ENCODE assay signal across 9 mouse cellular contexts in the genomic region with DNA sequence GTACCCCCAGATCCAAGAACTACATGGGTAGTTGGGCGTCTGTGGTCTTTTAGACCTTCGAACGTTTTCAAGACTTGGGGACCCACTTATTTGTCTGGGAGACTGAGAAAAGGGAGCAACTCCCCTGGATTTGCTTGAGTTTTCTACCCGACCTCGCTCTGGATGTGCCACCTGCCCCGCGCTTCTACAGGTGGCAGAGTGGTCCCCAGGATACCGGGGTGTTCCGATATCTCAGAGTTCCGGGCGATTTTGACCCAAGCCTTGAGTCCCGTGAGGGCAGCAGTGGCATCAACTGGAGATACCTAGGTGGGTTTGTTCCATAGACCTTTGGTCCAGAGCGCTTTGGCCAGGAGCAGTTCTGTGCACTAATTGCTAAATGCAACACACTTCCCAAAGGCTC. TPM values are rescaled to one million over a fixed set of nuclear protein-coding genes. Genes with fewer than 3 reads are reported as not detected.
DNase-seq lines count a peak whose midpoint lies in the region; ATAC-seq lines count a peak whose summit lies in the region.
"Had no signal": no experiment of that assay in that cellular context is flagged by ENCODE, and none has a peak within 500 bp of the region (broad histone marks: within the 10 kb centered on the region; RNA-seq: fewer than 3 reads in every experiment).

No protein-coding gene starts in this region.

- H3K9me3 ChIP-seq in heart, embryonic 13.5 days, result no peaks in the 10 kb centered on the region
- no peaks in the 10 kb centered on the region for H3K9me3 ChIP-seq in hindbrain, embryonic 15.5 days
- H3K9me3 ChIP-seq in midbrain, embryonic 11.5 days (ENCODE audit: control insufficient read depth, low read length), result no peaks in the 10 kb centered on the region

- H3K9ac ChIP-seq in heart, embryonic 13.5 days, result peak overlapping the region; percentile 80
- peak overlapping the region; percentile 50 for H3K9ac ChIP-seq in hindbrain, embryonic 15.5 days
- no peak overlapping the region for H3K9ac ChIP-seq in midbrain, embryonic 11.5 days (ENCODE audit: low read length)

- H3K4me2 ChIP-seq in heart, embryonic 13.5 days, result peak overlapping the region; percentile 95
- H3K4me2 ChIP-seq in hindbrain, embryonic 15.5 days, result peak overlapping the region; percentile 98
- H3K4me2 ChIP-seq in midbrain, embryonic 11.5 days, result peak overlapping the region; percentile 94

- ATAC-seq in heart, embryonic 13.5 days (ENCODE audit: extremely low read depth, insufficient number of reproducible peaks, low FRiP score, low TSS enrichment), result no peak
- no peak for ATAC-seq in hindbrain, embryonic 15.5 days (ENCODE audit: low FRiP score, low read depth)
- ATAC-seq in midbrain, embryonic 11.5 days (ENCODE audit: low FRiP score), result no peak
- ATAC-seq in granulocyte monocyte progenitor cell, adult 5-6 weeks (replicated peaks; ENCODE audit: poor library complexity, severe bottlenecking), result no peak

- WGBS in heart, embryonic 13.5 days, result 11% methylated on average over 13 of the region's 13 CpGs
- WGBS in hindbrain, embryonic 15.5 days, result 16% methylated on average over 13 of the region's 13 CpGs
- 13% methylated on average over 13 of the region's 13 CpGs for WGBS in midbrain, embryonic 11.5 days

- H3K27me3 ChIP-seq in heart, embryonic 13.5 days (replicated peaks), result no peaks in the 10 kb centered on the region; the same call in 1 of the 2 replicates
- peaks cover 3% of the 10 kb centered on the region; the same call in 1 of the 2 replicates for H3K27me3 ChIP-seq in hindbrain, embryonic 15.5 days
- no peaks in the 10 kb centered on the region for H3K27me3 ChIP-seq in midbrain, embryonic 11.5 days (ENCODE audit: control insufficient read depth, insufficient read depth, low read length)

- DNase-seq in heart, adult 8-10 months (ENCODE audit: low spot score), result no peak
- peak; percentile 88 for DNase-seq in midbrain, embryonic 11.5 days (ENCODE audit: low spot score, missing footprints)
- no peak for DNase-seq in gastrocnemius, postnatal 4 days (ENCODE audit: low spot score in 2 of 2)
- no peak for DNase-seq in T-cell, adult 2 months (ENCODE audit: low spot score)

- peaks cover 25% of the 10 kb centered on the region for H3K4me1 ChIP-seq in heart, embryonic 13.5 days
- H3K4me1 ChIP-seq in brown adipose tissue, adult 24 weeks (ENCODE audit: control insufficient read depth, insufficient read depth, insufficient read length, low read length), result no peaks in the 10 kb centered on the region
- peaks cover 22% of the 10 kb centered on the region for H3K4me1 ChIP-seq in hindbrain, embryonic 15.5 days (replicated peaks)
- H3K4me1 ChIP-seq in midbrain, embryonic 11.5 days (ENCODE audit: control insufficient read depth, insufficient read depth, low read length), result peaks cover 3% of the 10 kb centered on the region; the same call in 1 of the 2 replicates

- no peak overlapping the region for H3K27ac ChIP-seq in heart, embryonic 13.5 days (replicated peaks)
- H3K27ac ChIP-seq in brown adipose tissue, adult 24 weeks (replicated peaks; ENCODE audit: low read depth, low read length), result no peak overlapping the region
- no peak overlapping the region for H3K27ac ChIP-seq in hindbrain, embryonic 15.5 days (replicated peaks)
- no peak overlapping the region for H3K27ac ChIP-seq in midbrain, embryonic 11.5 days (ENCODE audit: low read depth, low read length)

- H3K36me3 ChIP-seq in heart, embryonic 13.5 days, result 0 out of 2 replicates have a peak, but pooled peaks cover 1% of the 10 kb centered on the region
- no peaks in the 10 kb centered on the region for H3K36me3 ChIP-seq in hindbrain, embryonic 15.5 days
- H3K36me3 ChIP-seq in midbrain, embryonic 11.5 days (ENCODE audit: control insufficient read depth, insufficient read depth, low read length), result no peaks in the 10 kb centered on the region
- H3K36me3 ChIP-seq: G1E had no signal

- H3K4me3 ChIP-seq in heart, embryonic 13.5 days, result peak overlapping the region; percentile 60
- peak overlapping the region; percentile 65 for H3K4me3 ChIP-seq in brown adipose tissue, adult 24 weeks (ENCODE audit: insufficient read depth, low read depth, low read length)
- H3K4me3 ChIP-seq in hindbrain, embryonic 15.5 days, result peak overlapping the region; percentile 63
- peak overlapping the region; percentile 51 for H3K4me3 ChIP-seq in midbrain, embryonic 11.5 days (ENCODE audit: low read depth, low read length)

RNA-seq across cellular contexts. Expression of a gene that starts 0.4 kb away (rescaled TPM):
- polyA plus RNA-seq in heart, embryonic 13.5 days (2015; fragmentation: Nextera tagmentation; extraction: Ambion mirVana), result 5.1 and 5.5 TPM in 2 replicates
- 10 to 100 TPM; 16.9 to 26.4 (median 20.6) TPM for total RNA-seq in heart, adult 8-10 months (2022)
- polyA plus RNA-seq in brown adipose tissue, adult 24 weeks (2012; ENCODE audit: insufficient read depth, insufficient read length, missing spikeins), result 1.7 TPM in 2 replicates
- 2.5 and 2.8 TPM in 2 replicates for polyA plus RNA-seq in hindbrain, embryonic 15.5 days (2015; fragmentation: Nextera tagmentation; extraction: Ambion mirVana)
- 2.9 and 3.5 TPM in 2 replicates for polyA plus RNA-seq in midbrain, embryonic 11.5 days (2014; fragmentation: Nextera tagmentation; extraction: Ambion mirVana)
- total RNA-seq in gastrocnemius, postnatal 4 days (2021), result 10 to 100 TPM; 24.4 to 25.7 TPM
- 3.0 and 9.9 TPM in 2 replicates for total RNA-seq in granulocyte monocyte progenitor cell, adult 5-6 weeks (2014; fragmentation: Nextera tagmentation)
- 5.6 and 6.6 TPM in 2 replicates for total RNA-seq in granulocyte monocyte progenitor cell, adult 5-6 weeks (2017)
- polyA plus RNA-seq: G1E had no signal

RNA-seq across cellular contexts. Expression of a gene that starts 28.2 kb away (rescaled TPM):
- 6.4 and 8.5 TPM in 2 replicates for polyA plus RNA-seq in heart, embryonic 13.5 days (2015; fragmentation: Nextera tagmentation; extraction: Ambion mirVana)
- 1 to 10 TPM; 2.7 to 5.3 (median 4.5) TPM for total RNA-seq in heart, adult 8-10 months (2022)
- 4.7 and 7.1 TPM in 2 replicates for polyA plus RNA-seq in brown adipose tissue, adult 24 weeks (2012; ENCODE audit: insufficient read depth, insufficient read length, missing spikeins)
- 3.3 and 4.2 TPM in 2 replicates for polyA plus RNA-seq in hindbrain, embryonic 15.5 days (2015; fragmentation: Nextera tagmentation; extraction: Ambion mirVana)
- polyA plus RNA-seq in midbrain, embryonic 11.5 days (2014; fragmentation: Nextera tagmentation; extraction: Ambion mirVana), result 6.8 and 8.2 TPM in 2 replicates
- 10 to 100 TPM; 21.2 to 21.9 TPM for total RNA-seq in gastrocnemius, postnatal 4 days (2021)
- total RNA-seq in granulocyte monocyte progenitor cell, adult 5-6 weeks (2014; fragmentation: Nextera tagmentation), result not detected in 2 replicates
- total RNA-seq in granulocyte monocyte progenitor cell, adult 5-6 weeks (2017), result not detected in 2 replicates
- total RNA-seq: G1E had no signal
- polyA plus RNA-seq: G1E had no signal

RNA-seq across cellular contexts. Expression of a gene that starts 29.5 kb away (rescaled TPM):
- polyA plus RNA-seq in heart, embryonic 13.5 days (2015; fragmentation: Nextera tagmentation; extraction: Ambion mirVana), result not detected in 2 replicates
- not detected for total RNA-seq in heart, adult 8-10 months (2022)
- not detected in 2 replicates for polyA plus RNA-seq in brown adipose tissue, adult 24 weeks (2012; ENCODE audit: insufficient read depth, insufficient read length, missing spikeins)
- polyA plus RNA-seq in hindbrain, embryonic 15.5 days (2015; fragmentation: Nextera tagmentation; extraction: Ambion mirVana), result not detected in 2 replicates
- polyA plus RNA-seq in midbrain, embryonic 11.5 days (2014; fragmentation: Nextera tagmentation; extraction: Ambion mirVana), result not detected in 2 replicates
- not detected for total RNA-seq in gastrocnemius, postnatal 4 days (2021)
- not detected in 2 replicates for total RNA-seq in granulocyte monocyte progenitor cell, adult 5-6 weeks (2014; fragmentation: Nextera tagmentation)
- not detected in 2 replicates for total RNA-seq in granulocyte monocyte progenitor cell, adult 5-6 weeks (2017)
- total RNA-seq: G1E had no signal
- polyA plus RNA-seq: G1E had no signal
